Mouse (Mus musculus): Measurements from ENCODE around the gene Ccdc151. TPM values are rescaled to one million over a fixed set of nuclear protein-coding genes. Genes with fewer than 3 reads are reported as not detected.

Ccdc151 gene
- polyA plus RNA-seq, 1 experiment from 2014 or later, result 4.8 TPM

DNA sequence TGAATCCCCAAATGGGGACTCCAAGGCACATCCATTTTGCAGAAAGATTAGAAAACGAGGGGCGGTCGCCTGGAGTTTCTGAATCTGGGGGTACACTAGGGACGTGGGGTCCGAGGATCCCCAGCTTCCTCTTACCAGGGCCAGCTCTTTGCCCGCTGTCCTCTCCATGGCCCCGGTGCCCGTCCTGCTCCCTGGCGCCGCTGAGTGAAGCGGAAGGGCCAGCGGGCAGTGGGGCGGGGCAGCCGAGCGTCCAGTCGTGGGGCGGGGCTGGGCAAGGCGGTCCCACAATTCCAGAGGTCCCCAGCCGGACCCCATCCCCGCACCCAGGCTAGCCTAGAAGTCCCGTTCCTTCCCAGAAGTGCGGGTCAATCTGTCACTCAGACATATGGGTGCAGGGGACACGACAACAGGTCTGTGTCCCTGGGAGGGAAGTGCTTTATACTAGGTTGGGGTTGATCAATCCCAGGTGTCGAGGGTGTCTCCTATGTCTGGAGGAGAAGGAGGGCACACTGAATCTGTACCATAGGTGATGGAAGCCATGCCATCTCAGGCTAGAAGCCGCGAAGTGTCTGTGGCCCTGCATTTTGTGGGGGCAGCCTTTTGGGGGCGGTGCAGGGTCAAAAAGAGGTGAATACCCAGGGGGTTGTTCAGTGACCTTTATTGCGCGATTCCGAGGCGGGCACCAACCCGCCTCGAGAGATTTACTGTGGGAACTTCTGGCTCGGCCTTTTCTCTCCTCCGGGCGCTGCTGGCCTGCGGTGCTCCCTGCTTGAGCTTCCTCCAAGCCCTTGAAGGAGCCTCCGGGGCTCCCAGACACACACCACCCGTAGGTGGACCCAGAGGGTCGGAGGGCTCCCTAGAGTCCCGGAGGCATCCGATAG lies 13.0 kb downstream of the Ccdc151 start, which contains the start of gene Rgl3:
TSS of gene Rgl3 (minus strand) at position 217 of the 881 bp plus-strand sequence.
- 1% methylated on average over 42 of the region's 42 CpGs for WGBS
- Histone ChIP-seq H3K27me3 (replicated peaks) (peaks cover 56% of the 10 kb centered on the region), H3K4me1 (peaks cover 24% of the 10 kb centered on the region), H3K9me3 (no peaks in the 10 kb centered on the region), H3K9ac (peak within 1 kb of the TSS; percentile 10; the same call in 1 of the 2 replicates), H3K27ac (no peak within 1 kb of the TSS), H3K36me3 (replicated peaks) (no peaks in the 10 kb centered on the region), H3K4me2 (peak within 1 kb of the TSS; percentile 56), H3K4me3 (peak within 1 kb of the TSS; percentile 27)
- peak; percentile 24; the same call in 1 of the 2 replicates for ATAC-seq (replicated peaks)

DNA sequence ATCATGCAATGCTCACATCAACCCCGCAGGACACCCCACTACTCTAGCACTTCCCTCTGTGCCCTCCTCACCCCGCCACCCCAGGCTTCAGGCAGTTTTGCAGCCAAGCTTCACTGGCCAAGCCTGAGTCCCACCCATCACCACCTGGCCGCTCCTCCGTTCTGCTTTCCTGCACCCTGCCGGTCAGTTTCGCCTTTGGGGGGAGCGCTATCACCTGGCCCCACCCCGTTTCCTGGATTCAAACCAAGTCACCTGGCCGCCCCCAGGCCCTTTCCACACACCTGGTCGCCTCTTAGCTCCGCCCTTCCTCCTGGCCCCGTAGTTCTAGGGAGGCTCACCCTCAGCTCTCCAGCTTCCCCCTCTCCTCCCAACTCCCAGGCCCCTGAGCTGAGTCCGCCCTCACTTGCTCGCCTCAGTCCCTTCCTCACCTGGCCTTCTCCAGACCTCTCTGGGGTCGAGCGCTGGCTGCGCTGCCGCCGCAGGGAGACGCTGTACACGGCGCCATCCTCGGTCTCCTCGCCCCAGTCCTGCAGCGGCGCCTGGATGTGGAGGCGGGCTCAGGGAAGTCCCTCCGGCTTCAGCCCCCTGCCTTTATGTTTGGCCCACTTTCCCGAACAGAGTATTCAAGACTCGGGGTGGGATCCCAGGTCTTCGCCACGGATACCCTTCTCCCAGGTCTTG lies 13.9 kb downstream of the Ccdc151 start:
- 0 out of 2 replicates have a peak, but pooled peaks have one; percentile 40 for ATAC-seq (replicated peaks)

DNA sequence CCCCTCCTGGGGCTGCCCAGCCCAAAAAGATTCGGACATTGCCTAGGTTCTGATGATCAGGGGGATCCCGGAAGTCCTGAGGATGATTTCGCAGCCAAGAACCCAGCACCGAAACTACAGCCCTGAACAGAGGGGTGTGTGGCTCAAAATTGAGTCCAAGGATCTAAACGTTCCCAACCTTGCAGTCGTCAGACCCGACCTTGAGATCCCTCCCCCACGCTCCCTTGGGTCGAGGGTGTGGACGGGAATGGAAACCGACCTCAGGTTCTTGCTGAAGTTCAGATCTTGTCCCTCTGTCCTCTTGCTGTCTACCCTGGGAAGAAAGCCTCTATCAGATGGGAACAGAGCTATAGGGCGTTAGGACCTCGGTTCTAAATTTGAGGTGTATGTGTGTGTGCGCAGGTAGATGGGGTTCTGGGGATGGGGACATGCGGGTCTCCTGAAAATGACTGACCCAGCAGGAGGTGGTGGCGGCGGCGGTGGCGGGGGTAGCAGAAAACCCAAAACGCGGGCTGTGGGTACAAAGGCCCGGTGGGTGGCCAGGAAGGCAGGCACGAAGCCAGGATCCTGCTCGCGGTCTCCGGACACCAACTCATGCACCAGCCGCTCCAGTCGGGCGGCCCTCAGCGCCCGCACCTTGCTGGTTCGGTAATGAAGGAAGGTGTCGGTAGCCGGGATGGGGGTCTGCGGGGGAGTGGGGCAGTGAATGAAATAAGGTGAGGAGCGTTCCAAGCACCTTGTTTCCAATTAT lies 14.7 kb downstream of the Ccdc151 start:
- Histone ChIP-seq H3K36me3 (replicated peaks) (no peaks in the 10 kb centered on the region), H3K27ac (no peak overlapping the region), H3K9ac (peak overlapping the region; percentile 10; the same call in 1 of the 2 replicates), H3K27me3 (replicated peaks) (peaks cover 56% of the 10 kb centered on the region), H3K4me3 (0 out of 2 replicates have a peak overlapping the region, but pooled peaks have one; percentile 27), H3K9me3 (no peaks in the 10 kb centered on the region), H3K4me1 (peaks cover 24% of the 10 kb centered on the region), H3K4me2 (peak overlapping the region; percentile 56)
- WGBS, result 8% methylated on average over 36 of the region's 36 CpGs
- ATAC-seq (replicated peaks), result no peak

More for the DNA sequence above, 13.9 kb downstream of the Ccdc151 start:
- Histone ChIP-seq H3K4me3 (peak overlapping the region; percentile 27), H3K27ac (no peak overlapping the region), H3K9me3 (no peaks in the 10 kb centered on the region), H3K36me3 (replicated peaks) (no peaks in the 10 kb centered on the region), H3K4me2 (peak overlapping the region; percentile 56), H3K9ac (peak overlapping the region; percentile 10; the same call in 1 of the 2 replicates), H3K27me3 (replicated peaks) (peaks cover 56% of the 10 kb centered on the region), H3K4me1 (peaks cover 24% of the 10 kb centered on the region)
- under 1% methylated on average over 32 of the region's 32 CpGs for WGBS

DNA sequence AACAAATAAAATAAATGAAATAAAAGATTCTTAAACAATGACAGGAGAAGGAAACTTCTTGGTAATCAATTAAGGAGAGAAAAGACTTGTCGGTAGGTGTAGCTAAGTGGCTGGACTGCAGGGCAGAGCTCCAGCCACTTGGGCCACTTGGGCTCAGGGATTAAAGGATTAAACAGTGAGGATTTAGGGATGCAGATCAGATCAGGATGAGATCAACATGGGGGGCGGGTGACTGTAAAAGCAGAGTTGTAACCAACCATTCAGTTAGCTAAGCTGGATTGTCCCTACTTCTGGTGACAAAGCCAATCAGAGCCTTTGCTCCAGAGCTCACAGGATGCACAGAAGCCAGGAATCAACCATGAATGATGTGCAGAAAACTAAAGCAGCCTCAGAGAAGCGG lies 18.5 kb downstream of the Ccdc151 start:
- H3K9me3 ChIP-seq, result no peaks in the 10 kb centered on the region
- H3K9ac ChIP-seq, result no peak overlapping the region
- H3K27ac ChIP-seq, result no peak overlapping the region
- ATAC-seq (replicated peaks), result no peak
- no peak overlapping the region for H3K4me2 ChIP-seq
- H3K4me1 ChIP-seq, result peaks cover 13% of the 10 kb centered on the region
- H3K36me3 ChIP-seq (replicated peaks), result no peaks in the 10 kb centered on the region
- peaks cover 23% of the 10 kb centered on the region for H3K27me3 ChIP-seq (replicated peaks)
- 6% methylated on average over 3 of the region's 3 CpGs for WGBS
- no peak overlapping the region for H3K4me3 ChIP-seq

DNA sequence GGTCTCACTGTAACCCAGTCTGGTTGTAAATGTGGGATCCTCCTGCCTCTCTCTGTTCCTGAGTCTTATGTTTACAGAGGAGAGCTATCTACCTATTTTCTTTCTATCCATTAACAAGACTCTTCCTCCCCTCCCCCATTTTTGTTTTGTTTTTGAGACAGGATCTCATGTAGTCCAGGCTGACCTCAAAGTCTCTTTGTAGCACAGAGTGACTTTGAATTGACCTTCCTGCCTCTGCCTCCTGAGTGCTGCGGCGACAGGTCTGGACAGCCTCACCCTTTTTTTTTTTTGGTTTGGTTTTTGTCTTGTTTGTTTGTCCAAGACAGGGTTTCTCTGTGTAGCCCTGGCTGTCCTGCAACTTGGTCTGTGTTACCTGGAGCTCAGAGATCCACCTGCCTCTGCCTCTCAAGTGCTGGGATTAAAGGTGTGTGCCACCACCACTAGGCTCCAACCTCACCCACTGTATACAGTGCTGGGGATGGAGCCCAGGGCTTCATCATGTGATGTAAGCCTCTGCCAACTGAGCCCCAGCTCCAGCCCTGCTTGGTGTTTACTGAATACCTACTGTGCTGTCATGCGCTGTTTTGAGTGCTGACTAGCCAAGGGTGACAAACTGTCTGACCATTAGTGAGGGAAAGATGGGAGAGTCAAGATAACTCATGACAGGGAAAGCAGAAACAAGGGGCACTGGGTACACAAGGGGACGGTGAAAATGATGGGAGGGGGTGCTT lies 23.9 kb downstream of the Ccdc151 start:
- Histone ChIP-seq H3K4me2 (no peak overlapping the region), H3K36me3 (replicated peaks) (no peaks in the 10 kb centered on the region), H3K4me3 (no peak overlapping the region), H3K9me3 (no peaks in the 10 kb centered on the region), H3K9ac (no peak overlapping the region), H3K4me1 (no peaks in the 10 kb centered on the region), H3K27ac (no peak overlapping the region), H3K27me3 (replicated peaks) (no peaks in the 10 kb centered on the region)
- 92% methylated on average over 4 of the region's 4 CpGs for WGBS
- no peak for ATAC-seq (replicated peaks)

DNA sequence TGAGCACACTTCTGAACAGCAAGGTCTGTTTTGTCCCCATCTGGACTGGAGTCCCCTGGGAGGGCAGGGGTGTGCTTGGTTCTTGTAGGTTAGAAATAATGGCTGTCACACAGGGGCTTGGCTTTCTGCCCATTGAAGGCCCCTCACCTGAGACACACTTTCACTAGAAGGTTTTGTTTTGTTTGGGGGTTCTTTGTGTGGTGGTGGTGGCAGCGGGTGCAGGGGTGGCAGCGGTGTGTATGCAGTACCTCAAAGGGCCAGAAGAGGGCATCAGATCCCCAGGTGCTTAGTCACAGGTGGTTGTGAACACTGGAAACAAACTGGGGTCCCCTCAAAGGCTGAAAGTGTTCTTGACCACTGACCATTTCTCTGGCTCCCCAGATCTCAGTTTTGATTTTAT lies 24.5 kb downstream of the Ccdc151 start:
- H3K4me3 ChIP-seq, result no peak overlapping the region

DNA sequence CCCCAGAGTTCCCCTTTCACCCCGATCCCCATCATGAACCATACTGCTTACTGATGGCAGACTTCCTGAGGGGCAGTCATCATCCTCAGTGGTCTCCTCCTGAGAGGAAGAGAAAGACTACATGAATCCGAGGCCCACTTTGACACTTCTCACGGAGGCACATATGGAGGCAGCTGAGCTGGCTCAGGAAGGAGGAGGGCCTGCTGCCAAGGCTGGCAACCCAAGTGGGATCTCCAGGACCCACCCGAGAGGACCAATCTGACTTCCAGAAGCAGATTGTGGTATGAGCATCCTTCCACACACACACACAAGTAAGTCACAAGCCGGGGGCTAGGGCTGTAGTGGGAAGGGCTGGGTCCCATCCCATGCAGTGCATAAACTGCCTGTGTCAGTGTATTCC lies 25.1 kb downstream of the Ccdc151 start:
- ATAC-seq (replicated peaks), result no peak

More for the DNA sequence above, 24.5 kb downstream of the Ccdc151 start:
- H3K27me3 ChIP-seq (replicated peaks), result no peaks in the 10 kb centered on the region
- no peak overlapping the region for H3K4me2 ChIP-seq
- H3K27ac ChIP-seq, result no peak overlapping the region
- ATAC-seq (replicated peaks), result no peak
- H3K36me3 ChIP-seq (replicated peaks), result no peaks in the 10 kb centered on the region
- WGBS, result 22% methylated on average over 2 of the region's 2 CpGs
- H3K9me3 ChIP-seq, result no peaks in the 10 kb centered on the region
- no peaks in the 10 kb centered on the region for H3K4me1 ChIP-seq
- no peak overlapping the region for H3K9ac ChIP-seq

DNA sequence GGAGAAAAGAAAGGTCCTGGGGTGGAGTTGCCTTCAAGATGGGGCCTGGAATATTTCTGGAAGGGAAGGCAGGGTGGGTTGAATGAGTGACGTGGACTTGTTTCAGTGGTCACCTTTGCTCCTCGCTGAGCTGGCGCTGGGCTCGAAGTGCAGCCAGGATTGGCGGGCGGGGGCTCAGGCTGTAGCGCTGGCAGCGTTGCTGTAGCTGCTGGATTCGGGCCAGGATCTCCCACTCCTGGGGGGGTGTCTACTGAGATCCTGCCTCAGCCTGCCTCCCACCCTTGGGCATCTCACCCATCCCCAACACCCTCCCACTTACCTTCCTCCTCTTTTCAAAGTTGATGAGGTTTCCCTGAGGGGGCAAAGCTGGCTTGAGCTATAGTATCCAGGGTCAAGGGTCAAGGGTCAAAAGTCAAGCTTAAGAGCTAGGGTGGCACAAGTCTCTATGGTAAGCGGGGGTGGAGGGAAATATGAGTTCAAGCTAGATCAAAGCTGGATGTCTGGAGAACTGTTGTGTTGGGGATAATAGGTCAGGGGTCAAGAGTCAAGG lies 25.7 kb downstream of the Ccdc151 start:
- no peak for ATAC-seq (replicated peaks)
- no peak overlapping the region for H3K4me3 ChIP-seq
- H3K4me2 ChIP-seq, result no peak overlapping the region
- no peaks in the 10 kb centered on the region for H3K9me3 ChIP-seq
- no peak overlapping the region for H3K9ac ChIP-seq
- no peaks in the 10 kb centered on the region for H3K27me3 ChIP-seq (replicated peaks)
- H3K4me1 ChIP-seq, result no peaks in the 10 kb centered on the region
- no peak overlapping the region for H3K27ac ChIP-seq
- no peaks in the 10 kb centered on the region for H3K36me3 ChIP-seq (replicated peaks)
- 85% methylated on average over 10 of the region's 10 CpGs for WGBS

More for the DNA sequence above, 25.1 kb downstream of the Ccdc151 start:
- Histone ChIP-seq H3K9me3 (no peaks in the 10 kb centered on the region), H3K4me1 (no peaks in the 10 kb centered on the region), H3K27ac (no peak overlapping the region), H3K27me3 (replicated peaks) (no peaks in the 10 kb centered on the region), H3K4me2 (no peak overlapping the region), H3K9ac (no peak overlapping the region), H3K36me3 (replicated peaks) (no peaks in the 10 kb centered on the region), H3K4me3 (no peak overlapping the region)
- WGBS, result 82% methylated on average over 5 of the region's 5 CpGs

DNA sequence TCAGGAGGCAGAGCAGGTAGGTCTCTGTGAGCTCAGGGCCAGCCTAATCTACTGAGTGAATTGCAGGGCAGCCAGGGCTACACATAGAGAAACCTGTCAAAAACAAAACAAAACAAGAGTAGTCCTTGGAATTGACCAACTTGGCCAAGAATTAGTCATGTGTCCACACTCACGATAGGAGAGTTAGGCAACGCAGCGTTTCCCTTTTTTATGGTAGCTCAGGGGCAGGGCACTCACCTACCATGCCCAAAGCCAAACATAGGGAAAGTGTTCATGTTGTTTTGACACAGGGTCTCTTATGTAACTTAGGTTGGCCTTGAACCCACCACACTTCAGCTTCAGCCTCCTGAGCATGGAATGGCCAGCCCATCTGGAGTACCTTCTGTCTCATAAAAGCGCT lies 33.1 kb downstream of the Ccdc151 start:
- no peak overlapping the region for H3K27ac ChIP-seq

DNA sequence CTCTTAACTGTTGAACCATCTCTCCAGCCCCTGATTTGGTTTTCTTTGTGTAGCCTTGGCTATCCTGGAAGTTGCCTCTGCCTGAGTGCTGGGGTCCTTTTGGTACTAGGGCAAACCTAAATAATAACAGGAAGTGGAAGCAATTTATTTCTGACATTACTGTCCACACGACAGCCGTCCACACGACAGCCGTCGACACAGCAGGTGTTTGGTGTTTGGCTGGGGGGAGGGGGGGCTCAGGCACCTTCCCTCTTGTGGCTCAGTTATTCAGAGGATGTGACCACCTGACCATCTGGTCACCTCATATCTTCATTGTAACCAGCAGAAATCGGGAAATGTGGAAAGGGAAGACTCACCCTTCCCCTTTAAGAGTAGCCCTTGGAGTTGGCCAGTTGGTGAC lies 33.6 kb downstream of the Ccdc151 start:
- Histone ChIP-seq H3K4me1 (no peaks in the 10 kb centered on the region), H3K9ac (no peak overlapping the region), H3K4me2 (no peak overlapping the region), H3K9me3 (no peaks in the 10 kb centered on the region), H3K36me3 (replicated peaks) (no peaks in the 10 kb centered on the region), H3K4me3 (no peak overlapping the region), H3K27ac (no peak overlapping the region), H3K27me3 (replicated peaks) (0 out of 2 replicates have a peak, but pooled peaks cover 2% of the 10 kb centered on the region)
- 77% methylated on average over 6 of the region's 6 CpGs for WGBS
- ATAC-seq (replicated peaks), result no peak

More for the DNA sequence above, 33.1 kb downstream of the Ccdc151 start:
- Histone ChIP-seq H3K27me3 (replicated peaks) (no peaks in the 10 kb centered on the region), H3K4me2 (no peak overlapping the region), H3K9me3 (no peaks in the 10 kb centered on the region), H3K36me3 (replicated peaks) (no peaks in the 10 kb centered on the region), H3K9ac (no peak overlapping the region), H3K4me1 (no peaks in the 10 kb centered on the region), H3K4me3 (no peak overlapping the region)
- no peak for ATAC-seq (replicated peaks)
- 89% methylated on average over 4 of the region's 4 CpGs for WGBS

DNA sequence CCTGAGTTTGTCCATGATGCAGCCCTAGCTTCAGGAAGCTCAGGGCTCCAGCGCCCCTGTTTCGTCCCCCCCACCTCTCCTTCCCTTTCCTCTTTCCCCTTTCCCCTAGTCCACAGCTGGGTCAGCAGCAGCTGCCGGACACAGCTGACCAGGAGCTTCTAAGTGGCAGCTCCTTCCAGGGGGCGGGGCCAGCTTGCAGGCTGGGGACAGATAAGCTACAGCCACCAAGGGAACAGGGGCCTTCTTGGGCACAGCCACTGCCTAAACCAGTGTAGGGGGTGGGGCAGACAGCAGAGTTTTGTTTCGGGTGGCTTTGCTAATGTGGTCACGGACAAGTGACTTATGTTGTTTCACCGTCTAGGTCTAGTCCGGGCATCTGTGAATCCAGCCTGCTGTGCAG lies 39.0 kb downstream of the Ccdc151 start, which contains the start of gene Epor:
TSS of gene Epor (minus strand) at position 90 of the 400 bp plus-strand sequence.
- Histone ChIP-seq H3K27me3 (replicated peaks) (peaks cover 51% of the 10 kb centered on the region), H3K27ac (no peak within 1 kb of the TSS), H3K4me2 (peak within 1 kb of the TSS; percentile 65), H3K9me3 (no peaks in the 10 kb centered on the region), H3K4me1 (peaks cover 22% of the 10 kb centered on the region), H3K36me3 (replicated peaks) (no peaks in the 10 kb centered on the region), H3K4me3 (peak within 1 kb of the TSS; percentile 32), H3K9ac (0 out of 2 replicates have a peak within 1 kb of the TSS, but pooled peaks have one; percentile 9)
- no peak for ATAC-seq (replicated peaks)
- 17% methylated on average over 8 of the region's 8 CpGs for WGBS
